Mouse (Mus musculus): ENCODE measurements at regions not wholly inside any gene's neighbourhood (a gene's known extent, or its start where the extent isn't known, plus 50 kb on each side); places are given as distances from the start of the nearest gene placed in this dataset.

- DNase-seq = no peak
Observed at GRCm38 (mm10) chr4:55928670-55929069, 396.4 kb upstream of the Klf4 start.

DNA sequence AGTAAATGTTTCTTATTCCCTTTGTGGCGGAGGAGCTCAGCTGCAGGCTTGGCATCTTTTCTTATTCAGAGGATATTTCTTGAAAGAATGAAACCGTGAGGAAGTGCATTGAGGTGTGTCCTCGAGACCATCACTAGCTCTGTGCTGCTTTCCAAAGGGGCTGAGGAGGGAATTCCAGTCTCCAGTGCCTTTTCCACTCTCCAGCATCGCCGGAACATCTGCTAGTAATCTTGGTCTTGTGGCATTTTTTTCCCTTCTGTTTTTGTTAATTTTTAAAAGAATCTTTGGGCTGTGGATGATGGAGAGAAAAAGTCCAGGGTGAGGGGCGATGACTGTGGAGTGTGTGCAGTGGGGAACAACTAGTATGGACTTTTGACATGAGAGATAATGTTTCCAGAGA is 395.9 kb upstream of the Klf4 start:
- no peak for DNase-seq

DNA sequence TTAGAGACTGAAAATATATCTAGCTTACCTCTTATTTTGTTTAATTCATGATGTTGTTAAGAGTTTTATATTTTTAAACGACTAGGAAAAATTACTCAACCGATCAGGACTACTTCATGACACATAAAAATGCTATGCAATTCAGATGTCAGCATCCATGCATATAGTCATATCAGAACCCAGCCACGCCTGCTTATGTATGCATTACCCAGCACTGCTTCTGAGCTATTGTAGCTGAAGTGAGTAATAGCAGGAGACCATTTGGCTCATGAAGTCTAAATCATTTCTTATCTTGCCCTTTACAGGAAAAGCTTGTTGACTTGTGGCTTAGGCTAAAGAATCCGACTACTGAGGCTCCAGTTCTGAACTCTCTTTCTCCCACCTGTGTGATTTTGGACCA is 395.1 kb upstream of the Klf4 start:
- no peak for DNase-seq

- DNase-seq = no peak
Observed at GRCm38 (mm10) chr4:55924974-55925373, 392.7 kb upstream of the Klf4 start.

DNA sequence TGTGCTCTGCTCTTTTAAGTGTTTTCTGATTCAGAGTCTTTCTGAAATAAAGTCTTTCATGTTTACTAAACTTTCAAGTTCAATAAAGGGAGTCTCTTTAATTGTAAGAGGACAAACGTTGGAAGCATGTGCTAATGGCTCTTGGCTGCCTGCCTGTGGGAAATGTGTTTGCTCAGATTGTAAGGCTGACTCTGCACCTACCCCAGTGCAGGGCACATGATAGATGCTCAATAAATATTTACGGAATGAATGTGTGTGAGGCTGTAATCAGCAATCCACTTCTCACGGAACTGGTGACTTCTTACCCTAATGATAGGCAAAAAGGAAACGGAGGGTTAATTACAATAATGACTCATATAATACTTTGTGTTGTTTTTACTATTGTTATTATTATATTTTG is 389.0 kb upstream of the Klf4 start:
- DNase-seq = no peak

DNA sequence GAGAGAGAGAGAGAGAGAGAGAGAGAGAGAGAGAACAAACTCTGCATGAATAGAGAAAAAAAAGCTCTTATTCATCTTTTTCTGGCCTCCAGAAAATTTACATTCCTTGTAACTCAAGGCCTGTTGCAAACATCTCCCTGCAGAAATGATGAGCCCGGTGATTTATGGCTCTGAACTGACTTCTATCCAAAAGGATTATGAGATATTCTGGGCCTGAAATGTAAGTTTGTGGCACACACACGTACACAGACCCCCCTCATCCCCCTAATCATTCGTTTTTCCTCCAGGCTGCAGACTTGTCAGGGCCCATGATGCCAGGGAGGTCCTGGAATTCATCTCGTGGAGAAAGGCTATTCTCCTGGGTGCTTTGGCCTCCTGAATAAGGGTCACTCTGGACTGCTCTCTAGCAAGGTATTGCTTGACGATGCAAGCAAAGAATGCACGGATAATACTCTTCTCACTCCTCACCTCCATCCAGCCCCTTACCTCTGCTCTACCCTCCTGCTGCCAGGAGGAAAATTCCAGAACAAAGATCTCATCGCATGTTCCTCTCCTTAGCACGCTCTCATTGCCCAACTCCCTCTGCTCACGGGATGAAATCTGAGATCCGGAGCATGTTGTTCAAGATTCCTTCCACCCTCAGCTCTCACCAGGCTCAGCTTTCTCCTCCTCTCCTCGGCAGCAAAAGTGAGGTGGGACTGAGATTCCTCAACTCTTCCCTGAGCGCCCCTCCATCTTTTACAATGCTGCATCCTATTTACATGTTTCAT is 362.0 kb upstream of the Klf4 start:
- DNase-seq = no peak

GRCm38 (mm10) chr4:55891656-55892055 is 359.4 kb upstream of the Klf4 start:
- DNase-seq = no peak

DNA sequence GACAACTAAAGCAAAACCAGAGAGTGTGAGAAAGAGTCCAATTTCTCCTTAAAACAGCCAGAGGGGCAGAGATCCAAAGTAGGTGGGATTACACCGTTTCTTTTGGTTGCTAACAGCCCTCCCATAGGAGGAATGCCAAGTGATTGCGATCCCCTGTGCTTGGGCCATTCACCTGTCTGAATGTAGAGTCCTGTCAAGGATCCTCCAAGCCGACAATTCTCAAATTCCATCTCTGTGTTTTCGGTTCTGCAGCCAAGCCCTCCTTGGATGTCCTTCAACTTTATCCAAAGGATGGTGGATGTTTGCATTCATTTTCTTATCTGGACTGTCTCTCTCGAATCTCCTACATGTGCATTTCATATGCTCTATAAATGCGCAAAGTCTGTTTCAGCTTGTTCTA is 355.3 kb upstream of the Klf4 start:
- DNase-seq = no peak

- DNase-seq = no peak
Observed at GRCm38 (mm10) chr4:55882541-55882940, 350.3 kb upstream of the Klf4 start.

- peak; percentile 11 to 19 for DNase-seq
Observed at GRCm38 (mm10) chr4:55875304-55875703, 343.0 kb upstream of the Klf4 start.

DNA sequence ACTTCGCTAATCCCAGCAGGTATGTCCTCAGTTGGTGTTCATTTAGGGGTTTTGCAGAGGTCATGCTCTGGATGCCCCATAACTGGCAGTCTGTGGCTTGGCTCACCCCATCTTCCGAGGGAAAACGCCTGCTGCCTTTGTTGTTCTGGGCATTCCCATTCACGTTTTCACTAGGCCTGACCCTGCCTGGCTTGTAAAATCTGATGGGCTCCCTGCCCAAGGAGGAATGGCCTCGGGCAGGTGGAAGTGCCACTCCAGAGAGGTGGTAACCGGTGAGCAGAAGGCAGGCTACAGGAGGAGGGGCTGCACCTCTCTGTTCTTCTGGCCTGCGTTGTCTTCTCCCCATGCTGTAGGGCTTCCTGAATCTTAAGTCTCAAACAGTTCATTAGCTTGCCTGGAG is 342.6 kb upstream of the Klf4 start:
- DNase-seq = no peak

DNA sequence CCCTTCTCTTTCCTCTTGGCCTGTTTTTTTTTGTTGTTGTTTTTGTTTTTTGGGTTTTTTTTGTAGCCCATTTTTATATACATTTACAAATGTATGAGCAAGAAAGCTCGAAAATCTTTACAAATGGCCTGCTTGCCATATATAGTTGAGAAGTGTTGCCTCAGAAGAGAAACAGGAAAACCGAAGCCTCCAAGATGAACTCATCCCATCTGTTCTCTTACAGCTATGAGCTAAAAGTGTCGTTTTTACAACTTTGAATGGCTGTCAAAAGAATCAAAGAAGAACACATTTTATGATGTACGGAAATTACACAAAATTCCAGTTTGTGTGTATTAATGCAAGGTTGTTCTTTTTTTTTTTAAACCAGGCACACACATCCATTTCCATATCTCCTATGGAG is 342.0 kb upstream of the Klf4 start:
- no peak for DNase-seq

DNA sequence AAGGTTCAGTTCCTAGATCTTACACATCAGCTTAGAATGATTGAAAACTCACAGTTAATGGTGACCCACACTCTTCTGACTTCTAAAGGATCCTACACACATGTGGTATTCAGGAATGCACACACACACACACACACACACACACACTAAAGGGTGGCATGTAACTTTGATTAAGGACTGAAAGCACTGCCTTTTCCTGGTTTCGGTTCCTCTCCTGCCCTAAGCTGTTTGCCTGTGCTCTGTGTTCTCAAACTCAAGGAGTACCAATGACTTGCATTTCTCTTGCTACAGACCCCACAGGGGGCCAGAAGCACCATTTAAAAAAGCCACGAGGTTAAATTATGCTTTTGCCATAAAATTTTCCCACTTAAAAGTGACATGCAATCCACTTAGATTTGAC is 327.8 kb upstream of the Klf4 start:
- DNase-seq = no peak

DNA sequence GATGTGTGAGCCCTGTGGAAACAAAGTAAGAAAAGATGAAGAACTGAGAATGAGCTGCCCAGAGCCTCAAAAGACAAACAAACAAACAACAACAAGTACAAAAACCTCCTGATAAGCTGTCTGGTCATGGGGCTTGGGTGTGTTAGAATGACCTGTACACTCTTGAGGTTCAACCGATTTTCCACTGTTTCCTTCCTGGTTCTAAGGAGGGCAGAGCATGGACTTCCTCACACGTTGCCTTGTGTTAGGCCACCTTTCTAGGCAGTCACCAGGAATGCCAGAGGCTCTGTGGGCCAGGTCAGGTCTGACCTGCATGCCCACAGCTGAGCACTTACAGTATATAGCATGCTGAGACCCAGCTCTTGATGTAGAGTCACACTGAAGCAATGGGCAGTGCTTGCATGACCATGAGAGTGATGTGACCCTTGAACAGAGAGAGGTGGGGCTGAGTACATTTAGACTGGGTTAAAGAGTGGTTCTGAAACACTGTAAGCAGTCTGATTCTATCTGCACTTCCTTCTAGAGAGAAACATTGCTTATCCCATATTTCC is 327.0 kb upstream of the Klf4 start:
- DNase-seq = no peak

- no peak for DNase-seq
Observed at GRCm38 (mm10) chr4:55851430-55851829, 319.2 kb upstream of the Klf4 start.

DNA sequence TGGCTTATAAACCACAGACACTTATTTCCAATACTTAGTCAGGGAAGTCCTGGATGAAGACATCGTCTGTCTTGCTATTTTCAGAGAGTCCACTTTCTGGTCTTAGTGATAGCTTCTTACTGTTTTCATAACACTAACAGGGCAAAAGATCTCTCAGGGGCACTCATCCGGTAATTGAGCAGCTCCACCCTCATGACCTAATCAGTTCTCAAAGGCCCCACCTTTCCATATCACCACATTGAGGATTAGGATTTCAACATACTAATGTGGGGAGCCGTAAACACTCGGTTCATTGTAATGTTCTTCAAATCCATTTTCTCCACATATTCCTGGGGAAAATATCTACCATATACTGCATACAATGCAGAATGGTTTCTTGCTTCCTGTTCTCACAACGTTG is 318.8 kb upstream of the Klf4 start:
- DNase-seq = no peak

DNA sequence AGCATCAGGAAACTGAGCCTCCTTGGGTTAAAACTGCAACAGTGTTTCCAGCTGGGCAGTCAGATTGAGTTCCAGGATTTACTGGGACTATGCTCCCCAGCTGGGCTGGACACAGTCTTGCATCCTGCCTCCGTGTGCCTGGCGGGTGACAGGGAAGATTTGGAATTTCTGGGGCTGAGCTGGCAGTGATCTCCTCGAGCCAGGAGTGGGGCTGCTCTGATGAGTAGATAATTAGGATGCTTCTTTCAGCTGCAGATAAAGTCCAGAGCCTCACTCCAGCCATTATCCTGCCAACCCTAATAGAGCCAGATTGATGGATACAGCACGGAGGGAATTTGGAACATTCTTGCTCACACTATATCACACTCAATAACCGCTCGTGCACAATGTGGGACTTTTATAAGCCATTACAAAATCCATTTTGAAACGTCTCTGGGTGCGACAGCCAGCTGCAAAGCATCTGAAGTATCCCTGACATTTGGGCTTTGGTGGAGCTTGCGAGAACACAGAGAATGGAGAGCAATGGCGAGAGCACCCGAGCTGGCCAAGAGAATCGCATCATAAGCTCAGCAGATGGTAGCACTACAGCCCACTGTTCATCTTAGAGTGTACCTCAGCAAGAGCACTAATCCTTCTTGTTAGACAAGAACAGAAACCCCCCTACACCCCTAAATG is 311.6 kb upstream of the Klf4 start:
- DNase-seq = no peak

DNA sequence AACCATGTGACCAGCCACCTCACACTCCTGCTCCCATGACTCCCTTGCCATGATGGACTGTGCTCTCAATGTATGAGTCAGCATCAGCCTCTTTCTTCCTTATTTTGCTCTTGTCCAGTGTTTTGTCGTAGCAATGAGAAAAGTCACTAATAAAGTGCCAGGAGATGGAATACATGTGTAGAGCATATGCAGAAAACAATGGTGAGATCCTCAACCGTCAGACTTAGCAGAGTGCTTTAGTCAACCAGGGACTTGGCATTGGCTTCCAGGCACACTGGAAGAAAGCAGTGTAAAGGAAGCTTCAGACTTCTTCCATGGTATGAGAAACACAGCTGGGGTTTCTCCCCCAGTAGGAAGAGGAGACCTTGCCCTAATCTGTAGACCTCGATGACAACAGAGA is 306.3 kb upstream of the Klf4 start:
- no peak for DNase-seq

GRCm38 (mm10) chr4:55824047-55824760 is 291.9 kb upstream of the Klf4 start:
- DNase-seq = no peak

DNA sequence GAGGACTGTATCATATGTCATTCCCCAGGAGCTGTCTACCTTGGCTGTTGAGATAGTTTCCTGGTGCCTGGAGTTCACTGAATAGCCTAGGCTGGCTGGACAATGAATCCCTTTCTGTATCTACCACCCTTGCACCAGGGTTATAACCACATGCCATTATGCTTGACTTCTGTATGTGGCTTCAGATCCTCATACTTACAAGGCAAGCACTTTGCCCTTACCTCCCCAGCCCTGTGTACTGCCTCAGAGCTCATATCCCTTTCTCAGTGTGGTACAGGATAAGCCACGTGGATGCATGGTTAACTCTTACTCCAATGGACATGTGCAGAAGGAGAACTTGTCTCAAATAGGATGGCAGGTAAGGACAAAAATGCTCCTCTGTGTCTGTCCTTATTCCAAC is 291.3 kb upstream of the Klf4 start:
- no peak for DNase-seq

- DNase-seq = no peak
Observed at GRCm38 (mm10) chr4:55817035-55817818, 285.0 kb upstream of the Klf4 start.

- DNase-seq = no peak
Observed at GRCm38 (mm10) chr4:55815832-55816231, 283.6 kb upstream of the Klf4 start.

- DNase-seq = no peak
Observed at GRCm38 (mm10) chr4:55812846-55813245, 280.6 kb upstream of the Klf4 start.
